Mouse (Mus musculus): ENCODE data around the gene Ccnk.

The Ccnk gene

GRCm38 (mm10) chr12:108226216-108226615 is 46.8 kb downstream of the Ccnk start:
- DNase-seq = no peak

- DNase-seq = no peak
Measured at GRCm38 (mm10) chr12:108226941-108227340, 47.6 kb downstream of the Ccnk start.

DNA sequence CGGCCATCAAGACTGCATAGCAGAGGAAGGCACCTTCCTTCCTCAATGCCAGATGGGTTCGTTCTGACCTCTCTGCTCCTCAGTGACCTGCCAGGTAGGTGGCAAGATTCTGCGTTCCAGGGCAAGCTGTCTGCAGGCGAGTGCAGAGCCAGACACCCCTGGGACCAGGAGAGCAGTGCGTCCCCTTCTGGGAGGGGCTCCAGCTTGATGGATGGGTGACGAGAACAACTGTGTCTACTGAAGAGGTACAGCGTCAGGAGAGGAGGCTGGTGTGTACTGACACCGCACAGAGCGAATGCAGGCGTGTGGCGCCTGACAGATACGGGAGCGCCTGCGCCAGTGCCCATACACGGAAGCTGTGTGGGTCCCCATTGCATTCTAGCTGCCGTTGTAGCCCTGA is 48.1 kb downstream of the Ccnk start:
- DNase-seq = no peak

GRCm38 (mm10) chr12:108230077-108230476 is 50.7 kb downstream of the Ccnk start:
- DNase-seq = no peak

GRCm38 (mm10) chr12:108230821-108231794 is 51.7 kb downstream of the Ccnk start:
- peak; percentile 72 for DNase-seq

- DNase-seq = no peak
Measured at GRCm38 (mm10) chr12:108231901-108232300, 52.5 kb downstream of the Ccnk start.

DNA sequence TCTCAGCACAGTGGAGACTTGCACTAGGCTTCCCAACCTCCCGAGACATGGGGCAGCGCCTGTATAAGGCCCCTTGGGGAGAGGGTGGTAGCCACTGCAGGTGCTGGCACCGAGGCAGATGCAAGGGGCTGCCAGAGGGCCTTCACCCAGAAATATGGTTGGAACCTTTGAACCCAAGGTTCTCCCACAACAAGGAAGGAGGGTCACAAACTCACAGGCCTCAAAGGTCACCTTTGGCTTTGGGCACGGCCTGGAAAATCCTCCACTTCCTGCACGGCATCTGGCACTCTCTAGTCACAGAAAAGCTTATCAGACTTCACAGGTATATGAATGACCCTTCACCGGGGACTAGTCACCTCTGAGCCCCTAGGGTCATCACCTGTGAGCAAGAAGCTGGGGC is 54.4 kb downstream of the Ccnk start:
- peak; percentile 58 for DNase-seq

DNA sequence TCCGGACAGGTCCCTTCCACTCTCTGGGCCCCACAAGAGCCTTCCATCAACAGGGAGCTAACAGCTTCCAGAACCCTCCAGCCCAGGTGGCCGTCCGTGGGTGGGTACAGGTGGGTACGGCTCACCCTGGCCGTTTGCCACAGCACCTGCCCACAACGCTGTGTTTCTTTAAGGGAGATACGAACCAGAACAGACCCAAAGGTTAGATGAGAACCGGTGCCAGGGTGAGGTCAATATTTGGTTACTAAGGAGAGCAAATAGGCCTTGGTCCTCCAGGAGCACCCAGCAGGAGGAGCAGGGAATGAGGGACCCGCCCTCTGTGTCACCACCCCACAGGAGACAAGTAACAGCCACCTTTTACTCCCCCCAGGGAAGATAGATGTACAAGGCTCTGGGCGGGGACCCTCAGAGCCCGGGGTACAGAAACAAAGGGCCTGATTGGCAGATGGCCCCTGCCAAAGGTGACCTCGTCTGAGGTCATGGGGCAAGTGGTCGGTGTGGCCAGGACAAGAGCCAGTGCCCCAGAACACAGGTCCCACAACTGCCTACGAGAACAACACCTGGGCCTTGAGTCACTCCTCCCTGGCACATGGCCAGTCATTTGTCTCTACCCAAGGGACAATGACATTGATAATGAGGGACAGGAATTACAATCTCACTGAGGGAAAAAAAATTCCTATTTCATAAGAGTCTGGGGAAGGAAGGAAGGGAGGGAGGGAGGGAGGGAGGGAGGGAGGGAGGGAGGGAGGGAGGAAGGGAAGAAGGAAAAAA is 55.6 kb downstream of the Ccnk start:
- no peak for DNase-seq

GRCm38 (mm10) chr12:108235976-108236555 is 56.7 kb downstream of the Ccnk start:
- DNase-seq = no peak

GRCm38 (mm10) chr12:108237300-108238006 is 58.1 kb downstream of the Ccnk start:
- peak; percentile 78 for DNase-seq

DNA sequence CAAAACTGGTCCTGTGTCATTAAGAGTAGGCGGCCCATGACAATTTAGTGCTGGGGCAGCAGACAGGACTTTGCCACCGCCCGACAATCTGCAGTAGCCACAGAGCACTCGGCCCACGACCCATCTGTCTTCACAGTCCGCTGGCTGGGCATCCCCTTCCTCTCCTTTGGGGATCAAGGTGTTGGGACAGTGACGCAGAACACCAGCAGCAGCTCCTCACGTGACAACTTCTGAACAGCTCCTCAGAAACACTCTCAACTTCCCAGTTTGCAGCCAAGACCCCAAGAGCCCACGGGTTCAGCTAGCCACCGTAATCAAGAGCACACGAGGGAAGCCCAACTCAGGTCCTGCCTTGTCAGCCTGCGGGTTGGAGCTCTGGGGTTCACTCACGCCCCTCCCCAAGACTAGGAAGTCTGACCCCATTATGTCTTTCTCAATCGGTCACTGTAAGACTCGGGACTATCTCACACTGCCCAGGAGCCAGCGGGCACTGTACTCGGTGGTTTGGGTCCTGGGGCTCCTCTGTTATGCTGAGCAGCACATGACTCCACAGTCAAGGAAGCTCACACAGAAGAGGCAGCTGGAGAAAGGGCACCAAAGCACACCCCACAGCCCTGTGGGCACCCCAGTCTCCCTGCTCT is 59.1 kb downstream of the Ccnk start:
- no peak for DNase-seq

DNA sequence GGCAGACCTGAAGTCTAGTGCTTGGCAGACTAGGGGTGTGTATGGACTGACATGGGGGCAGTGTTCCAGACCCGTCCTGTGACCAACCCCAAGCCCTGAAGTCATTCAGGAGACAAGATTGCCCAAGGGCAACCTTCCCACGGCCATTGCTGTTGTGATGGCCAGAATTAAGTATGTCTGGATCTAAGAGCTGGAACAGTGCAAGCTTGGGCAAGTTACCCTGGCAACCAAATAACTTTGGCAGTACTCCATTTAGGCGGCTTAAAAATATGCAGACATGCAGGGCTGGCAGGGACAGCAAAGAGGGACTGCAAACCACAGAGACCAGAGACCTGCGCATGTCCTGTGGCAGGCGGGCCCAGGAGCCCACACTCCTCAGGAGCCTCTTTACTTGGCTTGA is 60.1 kb downstream of the Ccnk start:
- DNase-seq = peak; percentile 87

DNA sequence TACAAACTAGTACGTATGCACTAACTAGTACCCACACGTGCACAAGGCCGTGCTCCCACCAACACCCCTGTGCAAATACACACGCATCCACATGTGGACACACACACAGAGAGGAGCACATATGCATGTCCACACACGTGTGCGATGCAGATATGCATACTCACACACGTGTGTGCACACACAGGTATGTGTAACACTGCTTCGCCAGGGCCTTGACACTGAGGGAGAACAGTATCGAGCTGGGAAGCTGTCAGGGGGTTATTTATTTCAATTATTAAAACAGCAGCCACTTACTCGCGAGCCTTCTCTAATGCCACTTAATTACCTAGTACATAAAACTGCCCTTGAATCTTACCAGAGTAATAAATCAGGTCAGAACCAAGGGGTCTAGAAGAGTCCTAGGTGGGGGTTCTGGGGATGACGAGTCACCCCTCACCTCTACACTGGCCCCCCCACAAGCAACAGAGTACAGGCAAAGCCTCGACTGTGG is 61.1 kb downstream of the Ccnk start:
- no peak for DNase-seq

- no peak for DNase-seq
Measured at GRCm38 (mm10) chr12:108240953-108241588, 61.7 kb downstream of the Ccnk start.

DNA sequence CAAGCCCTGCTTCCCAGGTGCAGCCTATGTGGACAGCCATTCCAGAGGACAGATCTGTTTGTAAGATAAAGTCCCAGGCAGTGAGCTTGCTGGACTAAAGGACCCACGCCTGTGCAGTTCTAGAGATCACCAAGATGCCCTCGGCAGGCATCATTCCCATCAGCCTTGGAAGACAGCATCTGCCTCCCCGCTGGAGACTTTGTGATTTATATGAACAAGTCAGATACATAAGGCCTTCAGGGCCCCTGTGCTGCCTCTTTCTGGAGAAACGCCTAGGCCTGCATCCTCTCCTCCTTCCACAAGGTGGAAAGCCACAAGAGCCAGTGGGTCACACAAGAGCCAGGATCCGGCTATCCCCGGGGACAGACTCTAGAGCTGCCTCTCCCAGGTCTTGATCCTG is 62.2 kb downstream of the Ccnk start:
- no peak for DNase-seq

- DNase-seq = no peak
Measured at GRCm38 (mm10) chr12:108242243-108242745, 62.9 kb downstream of the Ccnk start.

DNA sequence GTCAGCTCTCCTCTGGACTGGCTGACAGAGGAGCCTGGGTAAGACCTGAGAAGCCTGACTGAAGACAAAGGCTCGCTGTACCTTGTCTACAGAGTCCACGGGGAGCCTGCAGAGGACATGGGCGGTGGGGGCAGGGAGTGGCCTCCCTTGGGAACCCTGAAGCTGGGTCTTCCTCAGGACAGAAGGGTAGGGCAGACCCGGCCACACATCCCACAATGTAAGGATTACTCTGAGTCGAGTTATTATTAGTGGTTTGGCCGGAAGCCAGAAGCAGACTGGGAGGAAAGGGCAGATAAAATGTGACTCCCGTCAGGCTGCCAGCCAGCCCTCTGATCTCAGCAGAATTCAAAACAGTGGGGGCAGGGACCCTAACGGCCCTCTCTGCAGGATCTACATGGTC is 65.4 kb downstream of the Ccnk start:
- peak; percentile 85 for DNase-seq

- DNase-seq = no peak
Measured at GRCm38 (mm10) chr12:108245579-108245978, 66.2 kb downstream of the Ccnk start.

DNA sequence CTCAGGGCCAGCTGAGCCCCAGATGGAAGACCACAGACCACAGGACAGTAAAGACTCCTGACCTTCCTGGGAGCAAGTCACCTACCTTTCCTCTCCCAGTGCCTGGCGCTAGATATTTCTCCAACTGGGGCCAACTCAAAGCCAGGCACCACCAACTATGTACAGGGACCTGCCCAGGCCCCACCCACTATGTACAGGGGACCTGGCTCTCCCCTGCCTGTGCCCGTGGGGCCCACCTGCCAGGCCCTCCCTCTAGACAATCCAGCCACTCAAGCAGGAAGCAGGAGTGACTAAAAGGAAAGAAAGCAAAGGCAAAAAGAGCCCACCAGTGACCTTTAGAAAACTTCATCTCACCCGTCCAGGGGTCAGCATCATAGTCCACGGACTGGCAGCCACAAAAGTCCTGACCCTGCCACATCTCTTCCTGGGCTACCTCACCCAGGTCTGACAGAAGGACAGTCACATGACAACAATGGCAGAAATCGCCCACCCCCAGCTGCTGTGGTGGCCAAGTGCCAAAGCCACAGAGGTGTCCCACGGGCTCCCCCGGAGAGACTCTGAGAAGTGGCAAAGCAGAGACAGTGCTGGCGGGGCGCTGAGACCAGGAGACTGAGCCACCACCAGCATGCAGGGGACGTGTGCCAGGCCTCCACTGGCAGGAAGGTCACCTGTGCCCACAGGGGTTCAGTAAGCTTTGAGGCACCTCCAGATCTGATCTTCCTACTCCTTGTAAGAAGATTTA is 67.6 kb downstream of the Ccnk start:
- DNase-seq = no peak

GRCm38 (mm10) chr12:108249019-108249418 is 69.6 kb downstream of the Ccnk start:
- no peak for DNase-seq

DNA sequence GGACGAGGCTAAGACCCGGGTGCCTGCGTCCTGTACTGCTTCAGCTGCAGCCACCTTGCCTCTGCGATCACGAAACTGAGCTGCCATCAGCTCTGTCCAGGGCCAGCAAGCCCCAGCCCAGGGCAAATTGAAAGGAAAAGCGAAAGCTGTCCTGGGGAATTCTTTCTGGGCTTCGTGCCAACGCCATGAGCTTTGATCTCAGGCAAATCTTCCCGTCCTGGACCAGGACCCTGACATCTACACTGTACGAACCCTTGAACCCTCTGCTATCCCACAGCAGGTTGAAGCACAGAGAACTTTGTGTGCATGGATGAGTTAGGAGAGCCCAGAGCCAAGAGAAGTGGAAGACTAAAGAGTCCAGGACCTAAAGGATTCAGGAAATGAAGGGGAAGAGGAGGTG is 70.1 kb downstream of the Ccnk start:
- DNase-seq = peak; percentile 90
